Mouse (Mus musculus): ENCODE results near the gene Pla2g16. TPM values are rescaled to one million over a fixed set of nuclear protein-coding genes. Genes with fewer than 3 reads are reported as not detected.

The Pla2g16 gene
- polyA plus RNA-seq, 1 experiment from 2014 or later, result 15.9 TPM

DNA sequence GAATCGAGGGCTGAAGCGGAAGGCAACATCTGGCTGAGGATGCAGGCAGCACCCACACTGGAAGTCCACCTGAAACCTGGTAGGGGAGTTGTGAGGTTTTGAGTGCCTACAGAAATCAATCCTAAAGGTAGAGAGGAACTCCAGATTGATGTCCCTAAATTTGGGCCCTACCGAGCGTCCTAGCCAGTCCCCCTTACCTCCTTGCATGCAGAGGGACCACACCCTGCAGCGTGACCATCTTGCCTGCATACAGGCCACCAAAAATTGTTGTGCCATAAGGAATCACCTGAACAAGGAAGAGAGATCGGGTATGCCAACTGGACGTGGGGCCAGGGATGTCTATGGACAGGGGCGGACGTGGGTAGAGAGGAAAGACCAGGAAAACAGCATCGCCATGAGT, 46.8 kb downstream of the Pla2g16 start:
- H3K27ac ChIP-seq, result no peak overlapping the region
- H3K4me1 ChIP-seq, result peaks cover 24% of the 10 kb centered on the region
- 85% methylated on average over 10 of the region's 10 CpGs for WGBS
- H3K4me3 ChIP-seq, result no peak overlapping the region
- H3K9me3 ChIP-seq, result no peaks in the 10 kb centered on the region
- peak; percentile 68 for DNase-seq (ENCODE audit: low spot score)
- peaks cover 18% of the 10 kb centered on the region for H3K27me3 ChIP-seq (ENCODE audit: insufficient read depth, poor library complexity, severe bottlenecking)
- H3K36me3 ChIP-seq, result no peaks in the 10 kb centered on the region

DNA sequence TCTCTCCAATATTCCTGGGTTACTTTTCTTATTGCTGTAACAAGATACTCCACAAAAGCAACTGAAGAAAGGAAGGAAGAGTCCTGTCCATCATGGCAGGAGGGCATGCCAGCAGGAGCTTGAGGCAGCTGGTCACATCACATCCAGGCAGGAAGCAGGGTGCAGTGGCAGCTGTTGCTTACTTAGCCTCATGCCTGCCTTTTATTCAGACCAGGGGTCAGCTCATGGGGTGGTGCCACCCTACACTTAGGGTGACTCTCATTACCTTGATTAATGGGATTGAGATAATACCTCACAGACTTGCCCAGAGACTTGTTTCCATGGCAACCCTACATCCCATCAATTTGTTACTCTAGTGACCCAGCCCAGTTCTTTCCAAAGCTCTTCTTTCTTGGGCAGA, 47.8 kb downstream of the Pla2g16 start:
- peaks cover 24% of the 10 kb centered on the region for H3K4me1 ChIP-seq
- no peak overlapping the region for H3K27ac ChIP-seq
- no peak overlapping the region for H3K4me3 ChIP-seq
- no peaks in the 10 kb centered on the region for H3K9me3 ChIP-seq
- peaks cover 23% of the 10 kb centered on the region for H3K27me3 ChIP-seq (ENCODE audit: insufficient read depth, poor library complexity, severe bottlenecking)
- no peak for DNase-seq (ENCODE audit: low spot score)
- no peaks in the 10 kb centered on the region for H3K36me3 ChIP-seq

DNA sequence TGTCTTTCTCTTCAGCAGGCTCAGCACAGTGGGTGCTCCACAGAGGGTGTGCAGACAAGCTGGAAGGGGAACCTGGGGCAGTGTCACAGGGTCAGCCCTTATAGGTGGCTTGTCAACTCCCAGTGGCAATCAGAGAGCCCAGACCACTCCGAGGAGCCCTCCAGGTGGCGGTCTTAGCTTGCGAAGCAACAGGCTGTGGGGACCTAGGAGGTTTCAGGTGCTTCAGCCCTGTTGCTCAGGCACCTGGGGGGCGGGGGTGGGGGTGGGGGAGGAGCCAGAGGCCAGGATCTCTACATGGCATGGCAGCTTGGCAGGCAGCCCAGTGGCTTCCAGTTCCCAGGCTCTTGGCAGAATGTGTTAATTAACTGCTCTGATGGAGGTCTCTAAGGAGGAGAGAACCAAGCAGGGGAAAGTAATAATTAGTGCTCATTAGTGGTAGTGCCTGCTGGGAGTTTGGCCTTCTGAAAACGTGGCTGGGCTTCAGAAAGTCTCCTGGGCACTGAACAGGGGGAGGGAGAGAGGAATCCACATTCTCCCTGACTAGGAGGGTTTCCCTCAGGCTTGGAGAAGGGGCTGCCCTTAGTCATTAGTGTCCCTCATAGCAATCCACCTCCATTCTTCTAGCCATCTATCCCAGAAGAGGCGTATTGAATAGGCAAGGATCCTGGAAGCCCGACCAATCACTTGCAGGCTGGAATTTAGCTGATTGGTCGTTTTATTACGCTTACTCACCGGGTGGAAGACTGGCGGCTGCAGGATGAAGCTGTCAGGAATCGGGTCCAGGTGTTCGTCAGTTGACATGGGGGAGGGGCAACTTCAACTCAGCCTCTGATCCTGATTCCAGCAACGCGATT, 48.9 kb downstream of the Pla2g16 start:
- DNase-seq (ENCODE audit: low spot score), result peak; percentile 73
- no peaks in the 10 kb centered on the region for H3K36me3 ChIP-seq
- peak overlapping the region; percentile 55 for H3K4me3 ChIP-seq
- H3K27me3 ChIP-seq (ENCODE audit: insufficient read depth, poor library complexity, severe bottlenecking), result peaks cover 32% of the 10 kb centered on the region
- WGBS, result 5% methylated on average over 15 of the region's 15 CpGs
- peaks cover 22% of the 10 kb centered on the region for H3K4me1 ChIP-seq
- no peak overlapping the region for H3K27ac ChIP-seq
- no peaks in the 10 kb centered on the region for H3K9me3 ChIP-seq

GRCm38 (mm10) chr19:7606801-7607689, 49.8 kb downstream of the Pla2g16 start, which contains the start of gene Lgals12:
Gene Lgals12 (minus strand): TSS chr19:7607193.
- peak; percentile 74 for DNase-seq (ENCODE audit: low spot score)
- WGBS, result 5% methylated on average over 15 of the region's 15 CpGs
- Histone ChIP-seq H3K4me1 (peaks cover 22% of the 10 kb centered on the region), H3K9me3 (no peaks in the 10 kb centered on the region), H3K4me3 (peak within 1 kb of the TSS; percentile 55), H3K27ac (0 out of 2 replicates have a peak within 1 kb of the TSS, but pooled peaks have one; percentile 36), H3K36me3 (no peaks in the 10 kb centered on the region), H3K27me3 (ENCODE audit: insufficient read depth, poor library complexity, severe bottlenecking) (peaks cover 41% of the 10 kb centered on the region)

- DNase-seq (ENCODE audit: low spot score), result peak; percentile 71
Measured at GRCm38 (mm10) chr19:7607690-7608201, 50.5 kb downstream of the Pla2g16 start.

DNA sequence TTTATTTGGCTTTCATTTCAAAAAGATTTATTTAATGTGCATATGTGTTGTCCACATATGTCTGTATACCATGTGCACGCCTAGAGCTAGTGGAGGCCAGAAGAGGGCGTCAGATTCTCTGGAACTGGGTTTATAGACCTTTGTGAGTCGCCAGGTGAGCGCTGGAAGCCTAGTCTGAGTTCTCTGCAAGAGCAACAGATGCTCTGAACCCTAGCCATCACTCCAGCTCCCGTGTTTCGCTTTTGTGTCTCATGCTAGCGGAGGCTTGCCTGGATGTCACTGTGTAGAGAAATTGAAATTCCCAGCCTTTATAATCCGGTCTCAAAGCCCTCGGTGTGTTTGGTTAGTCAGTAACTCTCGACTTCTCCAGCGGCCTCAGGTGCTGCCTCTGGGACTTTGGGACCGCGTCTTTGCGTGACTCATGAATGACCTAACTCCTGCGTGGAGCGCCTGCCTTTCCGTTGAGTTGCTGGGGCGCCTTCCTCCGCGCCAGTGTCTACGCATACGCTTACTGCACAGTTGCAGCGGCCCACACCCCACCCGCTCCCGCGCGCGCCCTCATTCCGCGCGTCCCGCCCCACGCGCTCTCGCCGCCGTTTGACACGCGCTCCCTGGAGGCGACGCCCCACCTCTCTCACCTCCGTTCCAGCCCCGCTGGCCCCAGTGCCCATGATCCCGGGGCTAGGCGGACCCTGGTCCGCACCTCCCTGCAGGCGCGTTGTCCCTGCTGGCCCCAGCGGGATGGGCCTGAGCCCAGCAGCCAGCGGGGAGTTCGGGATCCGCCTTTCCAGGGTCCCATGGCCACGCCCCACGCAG, 54.9 kb downstream of the Pla2g16 start, which contains the start of gene Hrasls5:
Gene Hrasls5, plus strand, starts transcription at position 600 of the 816 bp plus-strand sequence.
- H3K27ac ChIP-seq, result peak within 1 kb of the TSS; percentile 72
- 4% methylated on average over 54 of the region's 54 CpGs for WGBS
- H3K9me3 ChIP-seq, result no peaks in the 10 kb centered on the region
- H3K36me3 ChIP-seq, result no peaks in the 10 kb centered on the region
- H3K4me3 ChIP-seq, result peak within 1 kb of the TSS; percentile 63
- peak; percentile 75 for DNase-seq (ENCODE audit: low spot score)
- peaks cover 12% of the 10 kb centered on the region for H3K4me1 ChIP-seq
- H3K27me3 ChIP-seq (ENCODE audit: insufficient read depth, poor library complexity, severe bottlenecking), result peaks cover 64% of the 10 kb centered on the region

More at GRCm38 (mm10) chr19:7607690-7608201, 50.5 kb downstream of the Pla2g16 start:
- Histone ChIP-seq H3K36me3 (no peaks in the 10 kb centered on the region), H3K4me1 (peaks cover 27% of the 10 kb centered on the region), H3K9me3 (no peaks in the 10 kb centered on the region), H3K4me3 (no peak overlapping the region), H3K27ac (no peak overlapping the region), H3K27me3 (ENCODE audit: insufficient read depth, poor library complexity, severe bottlenecking) (peaks cover 48% of the 10 kb centered on the region)
- 69% methylated on average over 7 of the region's 7 CpGs for WGBS

GRCm38 (mm10) chr19:7613151-7613550, 55.9 kb downstream of the Pla2g16 start:
- WGBS, result 79% methylated on average over 7 of the region's 7 CpGs
- no peak for DNase-seq (ENCODE audit: low spot score)
- peaks cover 59% of the 10 kb centered on the region for H3K27me3 ChIP-seq (ENCODE audit: insufficient read depth, poor library complexity, severe bottlenecking)

GRCm38 (mm10) chr19:7616231-7616930, 59.1 kb downstream of the Pla2g16 start:
- H3K4me1 ChIP-seq, result peaks cover 5% of the 10 kb centered on the region
- no peaks in the 10 kb centered on the region for H3K9me3 ChIP-seq
- no peak overlapping the region for H3K4me3 ChIP-seq
- peaks cover 42% of the 10 kb centered on the region for H3K27me3 ChIP-seq (ENCODE audit: insufficient read depth, poor library complexity, severe bottlenecking)
- H3K36me3 ChIP-seq, result no peaks in the 10 kb centered on the region
- WGBS, result 72% methylated on average over 5 of the region's 5 CpGs
- no peak overlapping the region for H3K27ac ChIP-seq
- no peak for DNase-seq (ENCODE audit: low spot score)

More at GRCm38 (mm10) chr19:7613151-7613550, 55.9 kb downstream of the Pla2g16 start:
- H3K4me1 ChIP-seq, result peaks cover 5% of the 10 kb centered on the region
- no peaks in the 10 kb centered on the region for H3K9me3 ChIP-seq
- H3K4me3 ChIP-seq, result no peak overlapping the region
- no peaks in the 10 kb centered on the region for H3K36me3 ChIP-seq
- H3K27ac ChIP-seq, result no peak overlapping the region

DNA sequence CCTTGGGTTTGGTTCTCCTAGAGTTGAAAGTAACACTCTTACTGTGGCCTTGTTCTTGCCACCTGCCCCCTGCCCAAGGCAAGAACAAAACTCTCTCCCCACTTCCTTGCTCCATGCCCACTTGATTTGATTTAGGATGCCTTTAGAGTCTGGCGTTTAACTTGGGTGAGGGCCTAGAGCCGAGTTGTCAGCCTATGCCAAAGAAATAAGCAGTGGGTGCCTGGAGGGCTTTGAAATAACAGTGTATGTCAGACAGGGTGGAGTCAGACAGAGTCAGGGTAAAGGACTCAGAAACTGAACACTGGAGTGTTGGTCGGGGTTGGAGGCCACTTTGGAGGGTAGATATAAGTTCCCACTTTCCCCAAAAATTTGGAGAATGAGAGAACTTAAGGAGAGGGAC, 59.8 kb downstream of the Pla2g16 start:
- H3K9me3 ChIP-seq, result no peaks in the 10 kb centered on the region
- DNase-seq (ENCODE audit: low spot score), result no peak
- H3K4me1 ChIP-seq, result peaks cover 5% of the 10 kb centered on the region
- WGBS, result 67% methylated on average over 3 of the region's 3 CpGs
- no peak overlapping the region for H3K4me3 ChIP-seq
- H3K36me3 ChIP-seq, result no peaks in the 10 kb centered on the region
- peaks cover 35% of the 10 kb centered on the region for H3K27me3 ChIP-seq (ENCODE audit: insufficient read depth, poor library complexity, severe bottlenecking)
- no peak overlapping the region for H3K27ac ChIP-seq

- Histone ChIP-seq H3K9me3 (no peaks in the 10 kb centered on the region), H3K27me3 (ENCODE audit: insufficient read depth, poor library complexity, severe bottlenecking) (peaks cover 29% of the 10 kb centered on the region), H3K27ac (no peak overlapping the region), H3K4me1 (no peaks in the 10 kb centered on the region), H3K36me3 (no peaks in the 10 kb centered on the region), H3K4me3 (no peak overlapping the region)
- peak; percentile 72 for DNase-seq (ENCODE audit: low spot score)
- WGBS, result 39% methylated on average over 7 of the region's 7 CpGs
Measured at GRCm38 (mm10) chr19:7617696-7618095, 60.4 kb downstream of the Pla2g16 start.

GRCm38 (mm10) chr19:7633021-7633420, 75.8 kb downstream of the Pla2g16 start:
- no peaks in the 10 kb centered on the region for H3K4me1 ChIP-seq
- no peaks in the 10 kb centered on the region for H3K27me3 ChIP-seq (ENCODE audit: insufficient read depth, poor library complexity, severe bottlenecking)
- no peak overlapping the region for H3K4me3 ChIP-seq
- no peak overlapping the region for H3K27ac ChIP-seq
- no peak for DNase-seq (ENCODE audit: low spot score)
- no peaks in the 10 kb centered on the region for H3K36me3 ChIP-seq
- H3K9me3 ChIP-seq, result no peaks in the 10 kb centered on the region

- 65% methylated on average over 1 of the region's 1 CpGs for WGBS
- Histone ChIP-seq H3K4me3 (no peak overlapping the region), H3K9me3 (no peaks in the 10 kb centered on the region), H3K27me3 (ENCODE audit: insufficient read depth, poor library complexity, severe bottlenecking) (no peaks in the 10 kb centered on the region), H3K36me3 (no peaks in the 10 kb centered on the region), H3K27ac (no peak overlapping the region), H3K4me1 (no peaks in the 10 kb centered on the region)
- DNase-seq (ENCODE audit: low spot score), result no peak
Measured at GRCm38 (mm10) chr19:7633786-7634185, 76.5 kb downstream of the Pla2g16 start.
